Mouse (Mus musculus) intestine, embryonic 15.5 days (tissue): ENCODE data around the gene Dydc2. TPM values are rescaled to one million over a fixed set of nuclear protein-coding genes. Genes with fewer than 3 reads are reported as not detected.
A peak's percentile ranks its signal among the peaks of the same experiment; 100 is the strongest.

Experiments
- ATAC-seq: fragments of 200-750 bp; cut with Nextera tagmentation; 2 replicates; pipeline ENCODE4 v1.8.0; 2017; ENCODE audit warnings: moderate TSS enrichment, moderate library complexity
- H3K27ac ChIP-seq: fragments of 300-500 bp; sonication (generic); 2 replicates; pipeline ENCODE4 v1.5.1; 2015; ENCODE audit warnings: mild to moderate bottlenecking, inconsistent platforms
- H3K27me3 ChIP-seq: fragments of 300-500 bp; sonication (generic); replicated peaks from 2 replicates; pipeline ENCODE4 v1.6.1; 2015; ENCODE audit warnings: inconsistent platforms
- H3K36me3 ChIP-seq: fragments of 300-500 bp; sonication (generic); 2 replicates; pipeline ENCODE4 v1.6.1; 2015; ENCODE audit warnings: inconsistent platforms
- H3K4me1 ChIP-seq: fragments of 300-500 bp; sonication (generic); replicated peaks from 2 replicates; pipeline ENCODE4 v1.6.1; 2015; ENCODE audit warnings: inconsistent platforms
- H3K4me2 ChIP-seq: fragments of 300-500 bp; sonication (generic); replicated peaks from 2 replicates; pipeline ENCODE4 v1.6.1; 2015; ENCODE audit warnings: mild to moderate bottlenecking, inconsistent platforms
- H3K4me3 ChIP-seq: fragments of 300-500 bp; sonication (generic); replicated peaks from 2 replicates; pipeline ENCODE4 v1.5.1; 2015; ENCODE audit warnings: inconsistent platforms
- H3K9ac ChIP-seq: fragments of 300-500 bp; sonication (generic); 2 replicates; pipeline ENCODE4 v1.6.1; 2015; ENCODE audit warnings: inconsistent platforms
- H3K9me3 ChIP-seq: fragments of 300-500 bp; sonication (generic); 2 replicates; pipeline ENCODE4 v1.6.1; 2016; ENCODE audit warnings: inconsistent platforms
- WGBS: fragments of 180-500 bp; shearing (Covaris S2); methylation state at CpG from one replicate; pipeline ENCODE4 v1.1.7; 2015; 5-methylcytosine and 5-hydroxymethylcytosine counted together
- polyA plus RNA-seq: library from polyadenylated mRNA; unstranded; fragments of >200 nt; fragmentation: Nextera tagmentation; extraction: Ambion mirVana; gene quantifications from 2 replicates; pipeline ENCODE4 v1.2.1, GENCODE M21; 2015

The Dydc2 gene
- 0.42 TPM in 1 of 2 replicates, not detected in the other for polyA plus RNA-seq

- Histone ChIP-seq H3K9ac (no peak within 1 kb of the TSS), H3K27me3 (no peaks in the 10 kb centered on the region), H3K36me3 (no peaks in the 10 kb centered on the region), H3K4me1 (no peaks in the 10 kb centered on the region), H3K9me3 (no peaks in the 10 kb centered on the region), H3K27ac (no peak within 1 kb of the TSS), H3K4me3 (no peak within 1 kb of the TSS), H3K4me2 (no peak within 1 kb of the TSS)
- ATAC-seq = no peak
Observed at GRCm38 (mm10) chr14:41069108-41069507, at the start of gene Dydc2. Gene Dydc2 (minus strand): TSS chr14:41069208.

GRCm38 (mm10) chr14:41116271-41116670 is 47.3 kb upstream of the Dydc2 start:
- H3K27ac ChIP-seq = no peak overlapping the region
- no peak overlapping the region for H3K4me3 ChIP-seq
- H3K9ac ChIP-seq = no peak overlapping the region
- H3K9me3 ChIP-seq = no peaks in the 10 kb centered on the region
- H3K27me3 ChIP-seq = no peaks in the 10 kb centered on the region
- ATAC-seq = no peak
- 81% methylated on average over 3 of the region's 3 CpGs for WGBS
- no peaks in the 10 kb centered on the region for H3K36me3 ChIP-seq
- no peaks in the 10 kb centered on the region for H3K4me1 ChIP-seq
- no peak overlapping the region for H3K4me2 ChIP-seq

DNA sequence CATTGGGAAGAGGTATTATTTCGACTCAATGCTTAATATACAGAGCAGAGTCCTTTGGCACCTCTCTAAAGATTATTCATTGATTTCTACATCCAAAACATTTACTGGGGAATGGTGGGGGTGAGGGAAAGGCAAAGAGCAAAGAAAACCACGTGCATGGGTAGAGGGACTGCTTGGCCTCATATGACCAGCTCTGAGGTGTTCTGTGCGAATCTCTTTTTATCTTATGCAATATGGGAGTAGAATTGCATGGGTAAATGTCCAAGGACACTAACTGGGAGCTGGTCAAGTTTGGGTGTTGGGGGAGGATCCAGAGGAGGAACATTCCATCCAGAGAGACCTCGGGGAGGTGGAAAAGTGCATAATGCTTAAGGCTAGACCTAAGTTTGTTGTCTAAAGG is 43.9 kb upstream of the Dydc2 start:
- no peaks in the 10 kb centered on the region for H3K4me1 ChIP-seq
- 74% methylated on average over 4 of the region's 4 CpGs for WGBS
- ATAC-seq = no peak

DNA sequence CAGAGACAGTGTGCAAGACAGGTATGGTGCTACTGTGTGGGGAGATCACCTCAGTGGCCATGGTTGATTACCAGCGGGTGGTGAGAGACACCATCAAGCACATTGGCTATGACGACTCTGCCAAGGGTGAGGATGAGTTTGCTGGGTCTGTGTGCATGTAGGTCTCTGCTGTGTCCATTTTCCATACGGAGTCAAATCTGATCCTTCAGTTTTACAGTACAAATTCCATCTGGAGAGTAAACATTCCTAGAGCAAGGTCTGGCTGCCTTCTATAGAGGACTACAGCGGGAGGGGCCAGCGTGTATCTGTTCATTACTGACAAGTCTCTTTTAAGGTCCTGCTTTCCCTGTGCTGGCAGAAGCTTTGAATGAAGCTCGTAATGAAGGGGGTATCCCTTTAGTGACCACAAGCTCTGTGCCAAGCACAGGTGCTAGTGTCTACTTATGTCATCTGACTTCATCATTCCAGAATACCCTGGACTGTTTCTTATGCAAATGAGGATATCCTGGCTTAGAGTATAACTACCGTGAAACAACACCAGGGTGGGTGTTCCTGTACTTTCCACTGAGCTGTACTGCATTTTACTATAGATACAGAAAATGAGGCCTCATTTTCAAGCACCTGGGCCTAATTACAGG is 42.1 kb upstream of the Dydc2 start:
- no peak for ATAC-seq
- no peaks in the 10 kb centered on the region for H3K36me3 ChIP-seq
- H3K4me2 ChIP-seq = no peak overlapping the region
- WGBS = 83% methylated on average over 7 of the region's 7 CpGs
- no peak overlapping the region for H3K4me3 ChIP-seq
- H3K4me1 ChIP-seq = no peaks in the 10 kb centered on the region
- no peak overlapping the region for H3K9ac ChIP-seq
- no peaks in the 10 kb centered on the region for H3K27me3 ChIP-seq
- H3K27ac ChIP-seq = no peak overlapping the region
- H3K9me3 ChIP-seq = no peaks in the 10 kb centered on the region

More for the DNA sequence above, 43.9 kb upstream of the Dydc2 start:
- H3K4me2 ChIP-seq = no peak overlapping the region
- no peak overlapping the region for H3K27ac ChIP-seq
- no peak overlapping the region for H3K4me3 ChIP-seq
- no peaks in the 10 kb centered on the region for H3K27me3 ChIP-seq
- H3K9ac ChIP-seq = no peak overlapping the region
- no peaks in the 10 kb centered on the region for H3K36me3 ChIP-seq
- H3K9me3 ChIP-seq = no peaks in the 10 kb centered on the region

GRCm38 (mm10) chr14:41104853-41105444 is 35.9 kb upstream of the Dydc2 start, which contains the start of gene Mat1a:
Gene Mat1a (plus strand): TSS chr14:41105035.
- Histone ChIP-seq H3K36me3 (no peaks in the 10 kb centered on the region), H3K4me1 (no peaks in the 10 kb centered on the region), H3K9ac (no peak within 1 kb of the TSS), H3K27ac (no peak within 1 kb of the TSS), H3K27me3 (no peaks in the 10 kb centered on the region), H3K4me2 (no peak within 1 kb of the TSS), H3K4me3 (no peak within 1 kb of the TSS), H3K9me3 (no peaks in the 10 kb centered on the region)
- WGBS = 64% methylated on average over 10 of the region's 10 CpGs
- peak; percentile 77 for ATAC-seq

- Histone ChIP-seq H3K4me2 (no peak overlapping the region), H3K27ac (no peak overlapping the region), H3K4me1 (no peaks in the 10 kb centered on the region), H3K9ac (no peak overlapping the region), H3K27me3 (no peaks in the 10 kb centered on the region), H3K9me3 (no peaks in the 10 kb centered on the region), H3K4me3 (no peak overlapping the region), H3K36me3 (no peaks in the 10 kb centered on the region)
- no peak for ATAC-seq
- WGBS = 62% methylated on average over 2 of the region's 2 CpGs
Observed at GRCm38 (mm10) chr14:41102269-41102668, 33.3 kb upstream of the Dydc2 start.

DNA sequence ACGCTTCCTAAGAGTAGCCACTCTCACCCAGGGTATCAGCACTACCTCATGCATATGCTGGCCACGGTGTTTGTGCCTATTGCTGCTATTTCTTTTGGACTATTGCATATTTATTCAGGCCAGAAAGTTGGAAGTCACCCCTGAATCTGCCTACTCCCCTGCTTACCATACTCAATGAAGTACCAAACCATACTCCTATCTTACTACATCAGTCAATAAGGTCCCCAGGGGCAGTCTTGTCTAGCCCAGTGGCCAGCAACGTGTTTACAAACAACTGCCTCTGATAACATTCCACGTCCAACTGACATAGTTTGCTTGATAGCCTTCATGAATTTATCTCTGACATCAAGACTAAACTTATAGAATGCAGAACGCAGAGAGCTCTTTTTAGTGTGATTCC is 32.2 kb upstream of the Dydc2 start:
- H3K27ac ChIP-seq = no peak overlapping the region
- H3K36me3 ChIP-seq = no peaks in the 10 kb centered on the region
- 76% methylated on average over 5 of the region's 5 CpGs for WGBS
- ATAC-seq = no peak
- no peaks in the 10 kb centered on the region for H3K27me3 ChIP-seq
- H3K9ac ChIP-seq = no peak overlapping the region
- no peaks in the 10 kb centered on the region for H3K4me1 ChIP-seq
- H3K4me3 ChIP-seq = no peak overlapping the region
- H3K4me2 ChIP-seq = no peak overlapping the region
- H3K9me3 ChIP-seq = no peaks in the 10 kb centered on the region

- WGBS = 57% methylated on average over 3 of the region's 3 CpGs
- Histone ChIP-seq H3K36me3 (no peaks in the 10 kb centered on the region), H3K4me1 (no peaks in the 10 kb centered on the region), H3K4me3 (no peak overlapping the region), H3K27me3 (no peaks in the 10 kb centered on the region), H3K4me2 (no peak overlapping the region), H3K9ac (no peak overlapping the region), H3K27ac (no peak overlapping the region), H3K9me3 (no peaks in the 10 kb centered on the region)
- no peak for ATAC-seq
Observed at GRCm38 (mm10) chr14:41100712-41101111, 31.7 kb upstream of the Dydc2 start.

DNA sequence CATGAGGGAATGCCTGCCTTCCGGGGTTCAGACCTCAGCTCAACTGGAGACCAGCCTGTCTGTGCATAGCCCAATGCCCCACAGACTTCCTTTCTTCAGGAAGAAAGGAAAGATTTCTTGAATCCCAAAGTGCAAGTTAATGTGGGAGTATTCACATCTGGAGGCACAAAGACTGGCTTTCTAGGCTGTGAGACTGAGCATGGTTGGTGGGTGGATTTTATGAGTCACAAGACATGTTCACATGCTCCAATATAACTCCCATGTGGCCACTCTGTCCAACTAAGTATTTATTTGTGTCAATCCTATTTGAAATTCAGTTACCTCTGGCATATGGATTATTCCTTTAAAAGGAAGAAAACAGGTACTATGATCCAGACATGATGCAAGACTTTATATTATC is 29.7 kb upstream of the Dydc2 start:
- no peak overlapping the region for H3K4me3 ChIP-seq
- H3K4me1 ChIP-seq = no peaks in the 10 kb centered on the region
- WGBS = 78% methylated on average over 1 of the region's 1 CpGs
- H3K27me3 ChIP-seq = no peaks in the 10 kb centered on the region
- H3K27ac ChIP-seq = no peak overlapping the region
- H3K9ac ChIP-seq = no peak overlapping the region
- H3K4me2 ChIP-seq = no peak overlapping the region
- ATAC-seq = no peak
- no peaks in the 10 kb centered on the region for H3K36me3 ChIP-seq
- no peaks in the 10 kb centered on the region for H3K9me3 ChIP-seq

GRCm38 (mm10) chr14:41096296-41096860 is 27.4 kb upstream of the Dydc2 start:
- 78% methylated on average over 3 of the region's 3 CpGs for WGBS

DNA sequence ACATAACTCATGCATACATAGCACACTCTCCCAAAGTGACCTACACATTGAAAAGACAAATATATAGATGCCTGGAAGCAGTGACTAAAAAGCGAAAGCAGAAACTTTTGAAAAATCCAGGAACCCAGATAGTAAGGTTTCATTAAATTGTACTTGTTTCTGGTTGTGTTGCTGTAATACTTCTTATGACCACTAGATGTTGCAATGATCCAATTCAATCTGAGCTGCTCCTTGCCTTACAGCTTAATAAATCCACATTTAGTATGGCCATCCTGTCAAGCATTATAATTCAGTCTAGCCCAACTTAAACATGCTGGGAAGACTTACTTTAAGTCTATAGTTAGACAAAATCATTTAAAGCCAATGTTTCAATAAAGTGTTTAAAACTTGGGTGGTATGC is 25.1 kb upstream of the Dydc2 start:
- Histone ChIP-seq H3K36me3 (no peaks in the 10 kb centered on the region), H3K27me3 (no peaks in the 10 kb centered on the region), H3K4me2 (no peak overlapping the region), H3K9ac (no peak overlapping the region), H3K4me3 (no peak overlapping the region), H3K9me3 (no peaks in the 10 kb centered on the region), H3K4me1 (no peaks in the 10 kb centered on the region), H3K27ac (no peak overlapping the region)
- 63% methylated on average over 1 of the region's 1 CpGs for WGBS
- ATAC-seq = no peak

More at GRCm38 (mm10) chr14:41096296-41096860, 27.4 kb upstream of the Dydc2 start:
- no peaks in the 10 kb centered on the region for H3K4me1 ChIP-seq
- no peaks in the 10 kb centered on the region for H3K9me3 ChIP-seq
- no peak overlapping the region for H3K27ac ChIP-seq
- no peak overlapping the region for H3K4me3 ChIP-seq
- ATAC-seq = no peak
- H3K36me3 ChIP-seq = no peaks in the 10 kb centered on the region
- H3K9ac ChIP-seq = no peak overlapping the region
- H3K4me2 ChIP-seq = no peak overlapping the region
- no peaks in the 10 kb centered on the region for H3K27me3 ChIP-seq

DNA sequence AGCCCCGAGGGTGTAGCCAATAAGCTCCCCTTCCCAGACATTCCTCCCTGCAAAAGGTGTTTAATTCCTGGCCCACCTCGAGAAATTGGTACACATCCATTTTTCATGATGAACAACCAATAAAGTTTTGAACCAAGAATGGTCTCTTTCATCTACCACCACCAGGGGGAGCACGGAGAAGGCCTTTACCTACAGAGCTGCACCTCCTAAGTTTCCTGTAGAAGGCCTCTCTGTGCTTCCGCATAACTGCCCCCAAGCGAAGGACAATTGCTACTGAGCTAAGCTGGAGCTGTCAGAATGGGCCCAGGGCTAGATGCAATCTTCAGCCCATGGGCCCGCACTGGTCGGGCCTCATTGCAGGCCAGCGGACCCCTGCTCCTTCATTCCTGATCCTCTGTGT is 21.8 kb upstream of the Dydc2 start:
- Histone ChIP-seq H3K9ac (no peak overlapping the region), H3K9me3 (no peaks in the 10 kb centered on the region), H3K27ac (no peak overlapping the region), H3K4me2 (no peak overlapping the region), H3K4me1 (no peaks in the 10 kb centered on the region), H3K36me3 (no peaks in the 10 kb centered on the region), H3K4me3 (no peak overlapping the region), H3K27me3 (no peaks in the 10 kb centered on the region)
- WGBS = 52% methylated on average over 8 of the region's 8 CpGs
- no peak for ATAC-seq

DNA sequence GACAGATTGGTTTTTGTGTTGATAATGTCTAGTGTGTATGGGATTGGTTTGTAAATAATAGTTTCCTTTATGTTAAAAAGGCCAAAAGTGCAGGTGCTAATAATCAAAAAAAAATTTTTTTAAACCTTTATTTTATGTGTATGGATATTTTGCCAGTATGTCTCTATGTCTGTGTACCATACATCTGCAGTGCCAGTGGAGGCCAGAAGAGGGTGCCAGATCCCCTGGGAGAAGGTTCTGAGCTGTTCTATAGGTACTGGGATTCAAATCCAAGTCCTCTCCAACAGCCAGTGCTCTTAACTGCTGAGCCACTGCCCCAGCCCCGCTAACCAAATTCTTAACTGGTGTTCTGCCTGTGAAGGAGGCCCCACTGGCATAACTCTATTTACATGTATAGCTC is 18.5 kb upstream of the Dydc2 start:
- Histone ChIP-seq H3K27me3 (no peaks in the 10 kb centered on the region), H3K9ac (no peak overlapping the region), H3K27ac (no peak overlapping the region), H3K4me2 (no peak overlapping the region), H3K4me1 (no peaks in the 10 kb centered on the region), H3K4me3 (no peak overlapping the region), H3K36me3 (no peaks in the 10 kb centered on the region), H3K9me3 (no peaks in the 10 kb centered on the region)
- ATAC-seq = no peak
- WGBS = 92% methylated on average over 1 of the region's 1 CpGs
